Mouse (Mus musculus): ENCODE measurements around the gene Zfp987. TPM values are rescaled to one million over a fixed set of nuclear protein-coding genes. Genes with fewer than 3 reads are reported as not detected.
"Not testable (repeated sequence)": the region's sequence is repeated elsewhere in the genome, so short reads cannot be mapped to it uniquely, and the experiment has no call there.

Gene Zfp987
- not detected for total RNA-seq (2021)
- long read RNA-seq, experiment 1 = 0 reads
- long read RNA-seq, experiment 2 = 0 reads

- DNase-seq = not testable (repeated sequence)
These were observed at the start of gene Zfp987 for GRCm38 (mm10) chr4:146096998-146097397. Zfp987 (plus strand) TSS chr4:146097298.

- not testable (repeated sequence) for DNase-seq
These were observed 44.6 kb upstream of the Zfp987 start for GRCm38 (mm10) chr4:146052536-146052935.

- DNase-seq = not testable (repeated sequence)
These were observed 43.7 kb upstream of the Zfp987 start for GRCm38 (mm10) chr4:146053445-146053844.

GRCm38 (mm10) chr4:146055335-146055734, 41.8 kb upstream of the Zfp987 start:
- no peak for DNase-seq

- DNase-seq = not testable (repeated sequence)
These were observed 38.5 kb upstream of the Zfp987 start for GRCm38 (mm10) chr4:146058646-146059045.

GRCm38 (mm10) chr4:146059078-146059477, 38.0 kb upstream of the Zfp987 start:
- not testable (repeated sequence) for DNase-seq

GRCm38 (mm10) chr4:146059974-146060693, 37.0 kb upstream of the Zfp987 start:
- DNase-seq = not testable (repeated sequence)

GRCm38 (mm10) chr4:146061082-146061481, 36.0 kb upstream of the Zfp987 start:
- DNase-seq = not testable (repeated sequence)

GRCm38 (mm10) chr4:146062021-146062420, 35.1 kb upstream of the Zfp987 start:
- DNase-seq = not testable (repeated sequence)

- DNase-seq = not testable (repeated sequence)
These were observed 34.1 kb upstream of the Zfp987 start for GRCm38 (mm10) chr4:146063001-146063400.

- not testable (repeated sequence) for DNase-seq
These were observed 33.5 kb upstream of the Zfp987 start for GRCm38 (mm10) chr4:146063621-146064020.

- not testable (repeated sequence) for DNase-seq
These were observed 32.3 kb upstream of the Zfp987 start for GRCm38 (mm10) chr4:146064807-146065206.

GRCm38 (mm10) chr4:146066932-146067580, 30.0 kb upstream of the Zfp987 start:
- DNase-seq = not testable (repeated sequence)

GRCm38 (mm10) chr4:146067594-146067993, 29.5 kb upstream of the Zfp987 start:
- DNase-seq = not testable (repeated sequence)

GRCm38 (mm10) chr4:146073264-146073663, 23.8 kb upstream of the Zfp987 start:
- DNase-seq = not testable (repeated sequence)

- not testable (repeated sequence) for DNase-seq
These were observed 4.3 kb downstream of the Zfp987 start for GRCm38 (mm10) chr4:146101448-146101847.

GRCm38 (mm10) chr4:146156524-146156923, 59.4 kb downstream of the Zfp987 start, which contains the start of gene Zfp600:
Zfp600 (plus strand) TSS chr4:146156824.
- not testable (repeated sequence) for DNase-seq

GRCm38 (mm10) chr4:146162893-146163292, 65.8 kb downstream of the Zfp987 start:
- not testable (repeated sequence) for DNase-seq

GRCm38 (mm10) chr4:146167202-146167832, 70.2 kb downstream of the Zfp987 start:
- not testable (repeated sequence) for DNase-seq

GRCm38 (mm10) chr4:146167879-146168532, 70.9 kb downstream of the Zfp987 start:
- peak; percentile 5 for DNase-seq

- DNase-seq = not testable (repeated sequence)
These were observed 71.7 kb downstream of the Zfp987 start for GRCm38 (mm10) chr4:146168730-146169215.

All from gastrocnemius, postnatal 10 days (tissue).